Mouse (Mus musculus) embryonic facial prominence, embryonic 13.5 days (tissue): ENCODE results near the gene Cxcl17. TPM values are rescaled to one million over a fixed set of nuclear protein-coding genes. Genes with fewer than 3 reads are reported as not detected.

Source experiments
- ATAC-seq: fragments of 200-750 bp; cut with Nextera tagmentation; 2 replicates; pipeline ENCODE4 v1.8.0; 2017; ENCODE audit warnings: low read depth; ENCODE audit not compliant: insufficient number of reproducible peaks, insufficient read depth, low FRiP score, low TSS enrichment
- H3K27ac ChIP-seq: fragments of 300-500 bp; sonication (generic); 2 replicates; pipeline ENCODE4 v1.5.1; 2015; ENCODE audit warnings: moderate library complexity, mild to moderate bottlenecking, inconsistent platforms
- H3K27me3 ChIP-seq: fragments of 300-500 bp; sonication (generic); 2 replicates; pipeline ENCODE4 v1.6.1; 2015; ENCODE audit warnings: mild to moderate bottlenecking, inconsistent platforms
- H3K36me3 ChIP-seq: fragments of 300-500 bp; sonication (generic); 2 replicates; pipeline ENCODE4 v1.6.1; 2015; ENCODE audit warnings: mild to moderate bottlenecking, inconsistent platforms
- H3K4me1 ChIP-seq: fragments of 300-500 bp; sonication (generic); 2 replicates; pipeline ENCODE4 v1.6.1; 2015; ENCODE audit warnings: inconsistent platforms
- H3K4me2 ChIP-seq: fragments of 300-500 bp; sonication (generic); 2 replicates; pipeline ENCODE4 v1.6.1; 2015; ENCODE audit warnings: moderate library complexity, mild to moderate bottlenecking, inconsistent platforms
- H3K4me3 ChIP-seq: fragments of 300-500 bp; sonication (generic); 2 replicates; pipeline ENCODE4 v1.5.1; 2015; ENCODE audit warnings: mild to moderate bottlenecking, inconsistent platforms
- H3K9ac ChIP-seq: fragments of 300-500 bp; sonication (generic); 2 replicates; pipeline ENCODE4 v1.6.1; 2015; ENCODE audit warnings: mild to moderate bottlenecking, inconsistent platforms
- H3K9me3 ChIP-seq: fragments of 300-500 bp; sonication (generic); 2 replicates; pipeline ENCODE4 v1.6.1; 2016; ENCODE audit warnings: inconsistent platforms
- WGBS: fragments of 180-500 bp; shearing (Covaris S2); methylation state at CpG from one replicate; pipeline ENCODE4 v1.1.7; 2015; ENCODE audit warnings: mixed read lengths; 5-methylcytosine and 5-hydroxymethylcytosine counted together
- polyA plus RNA-seq: library from polyadenylated mRNA; unstranded; fragments of >200 nt; fragmentation: Nextera tagmentation; extraction: Ambion mirVana; gene quantifications from 2 replicates; pipeline ENCODE4 v1.2.1, GENCODE M21; 2015

Gene Cxcl17
- polyA plus RNA-seq, 1 experiment from 2014 or later: not detected

- peaks cover 14% of the 10 kb centered on the region for H3K4me1 ChIP-seq
- peak overlapping the region; percentile 24 for H3K27ac ChIP-seq
- ATAC-seq: no peak
- 82% methylated on average over 12 of the region's 12 CpGs for WGBS
- H3K9ac ChIP-seq: no peak overlapping the region; the same call in 1 of the 2 replicates
- H3K4me2 ChIP-seq: no peak overlapping the region
- H3K27me3 ChIP-seq: no peaks in the 10 kb centered on the region
- peaks cover 59% of the 10 kb centered on the region for H3K36me3 ChIP-seq
- H3K9me3 ChIP-seq: no peaks in the 10 kb centered on the region
- H3K4me3 ChIP-seq: no peak overlapping the region
These were observed 26.7 kb downstream of the Cxcl17 start for GRCm38 (mm10) chr7:25385850-25386555.

- peaks cover 59% of the 10 kb centered on the region for H3K36me3 ChIP-seq
- H3K4me3 ChIP-seq: no peak overlapping the region
- no peak overlapping the region for H3K4me2 ChIP-seq
- 93% methylated on average over 12 of the region's 12 CpGs for WGBS
- no peak for ATAC-seq
- no peak overlapping the region for H3K9ac ChIP-seq
- H3K27me3 ChIP-seq: peaks cover 6% of the 10 kb centered on the region; the same call in 1 of the 2 replicates
- H3K9me3 ChIP-seq: no peaks in the 10 kb centered on the region
- H3K27ac ChIP-seq: no peak overlapping the region
- H3K4me1 ChIP-seq: peaks cover 11% of the 10 kb centered on the region
These were observed 27.4 kb downstream of the Cxcl17 start for GRCm38 (mm10) chr7:25385259-25385658.

GRCm38 (mm10) chr7:25384818-25385217, 27.9 kb downstream of the Cxcl17 start:
- Histone ChIP-seq H3K9me3 (no peaks in the 10 kb centered on the region), H3K4me1 (peaks cover 11% of the 10 kb centered on the region), H3K27me3 (peaks cover 6% of the 10 kb centered on the region; the same call in 1 of the 2 replicates), H3K36me3 (peaks cover 59% of the 10 kb centered on the region), H3K9ac (no peak overlapping the region), H3K27ac (no peak overlapping the region), H3K4me3 (no peak overlapping the region), H3K4me2 (no peak overlapping the region)
- ATAC-seq: no peak
- 90% methylated on average over 9 of the region's 9 CpGs for WGBS

GRCm38 (mm10) chr7:25384318-25384717, 28.4 kb downstream of the Cxcl17 start:
- no peak overlapping the region for H3K4me3 ChIP-seq
- no peaks in the 10 kb centered on the region for H3K9me3 ChIP-seq
- H3K36me3 ChIP-seq: peaks cover 59% of the 10 kb centered on the region
- no peak overlapping the region for H3K27ac ChIP-seq
- H3K27me3 ChIP-seq: peaks cover 6% of the 10 kb centered on the region; the same call in 1 of the 2 replicates
- peaks cover 11% of the 10 kb centered on the region; the same call in 1 of the 2 replicates for H3K4me1 ChIP-seq
- ATAC-seq: no peak
- H3K4me2 ChIP-seq: no peak overlapping the region
- WGBS: 84% methylated on average over 13 of the region's 13 CpGs
- H3K9ac ChIP-seq: no peak overlapping the region

- 82% methylated on average over 4 of the region's 4 CpGs for WGBS
- Histone ChIP-seq H3K27ac (no peak overlapping the region), H3K9ac (no peak overlapping the region), H3K27me3 (peaks cover 6% of the 10 kb centered on the region; the same call in 1 of the 2 replicates), H3K9me3 (no peaks in the 10 kb centered on the region), H3K4me3 (no peak overlapping the region), H3K36me3 (peaks cover 59% of the 10 kb centered on the region), H3K4me2 (no peak overlapping the region), H3K4me1 (peaks cover 14% of the 10 kb centered on the region; the same call in 1 of the 2 replicates)
- no peak for ATAC-seq
These were observed 28.8 kb downstream of the Cxcl17 start for GRCm38 (mm10) chr7:25383891-25384290.

- ATAC-seq: no peak
- H3K36me3 ChIP-seq: peaks cover 58% of the 10 kb centered on the region
- H3K4me1 ChIP-seq: peaks cover 14% of the 10 kb centered on the region; the same call in 1 of the 2 replicates
- H3K9me3 ChIP-seq: no peaks in the 10 kb centered on the region
- H3K9ac ChIP-seq: 0 out of 2 replicates have a peak overlapping the region, but pooled peaks have one; percentile 2
- no peak overlapping the region for H3K4me2 ChIP-seq
- WGBS: 91% methylated on average over 7 of the region's 7 CpGs
- no peak overlapping the region for H3K4me3 ChIP-seq
- H3K27ac ChIP-seq: no peak overlapping the region
- H3K27me3 ChIP-seq: peaks cover 6% of the 10 kb centered on the region; the same call in 1 of the 2 replicates
These were observed 29.3 kb downstream of the Cxcl17 start for GRCm38 (mm10) chr7:25383385-25383784.

GRCm38 (mm10) chr7:25382541-25382940, 30.1 kb downstream of the Cxcl17 start:
- Histone ChIP-seq H3K9ac (no peak overlapping the region), H3K4me1 (peaks cover 14% of the 10 kb centered on the region; the same call in 1 of the 2 replicates), H3K4me2 (no peak overlapping the region), H3K27ac (no peak overlapping the region), H3K27me3 (peaks cover 6% of the 10 kb centered on the region; the same call in 1 of the 2 replicates), H3K9me3 (no peaks in the 10 kb centered on the region), H3K36me3 (peaks cover 50% of the 10 kb centered on the region), H3K4me3 (no peak overlapping the region)
- ATAC-seq: no peak

- no peak for ATAC-seq
- Histone ChIP-seq H3K36me3 (peaks cover 44% of the 10 kb centered on the region), H3K4me1 (peaks cover 22% of the 10 kb centered on the region; the same call in 1 of the 2 replicates), H3K9me3 (no peaks in the 10 kb centered on the region), H3K4me3 (no peak overlapping the region), H3K9ac (no peak overlapping the region), H3K4me2 (no peak overlapping the region), H3K27me3 (peaks cover 6% of the 10 kb centered on the region), H3K27ac (no peak overlapping the region)
- WGBS: 19% methylated on average over 3 of the region's 3 CpGs
These were observed 31.4 kb downstream of the Cxcl17 start for GRCm38 (mm10) chr7:25381284-25381680.

- Histone ChIP-seq H3K9me3 (no peaks in the 10 kb centered on the region), H3K4me3 (peak overlapping the region; percentile 45), H3K4me1 (peaks cover 22% of the 10 kb centered on the region; the same call in 1 of the 2 replicates), H3K27ac (no peak overlapping the region), H3K36me3 (peaks cover 38% of the 10 kb centered on the region), H3K9ac (peak overlapping the region; percentile 72), H3K27me3 (peaks cover 6% of the 10 kb centered on the region), H3K4me2 (peak overlapping the region; percentile 82)
- WGBS: 52% methylated on average over 18 of the region's 18 CpGs
- no peak for ATAC-seq
These were observed 32.0 kb downstream of the Cxcl17 start for GRCm38 (mm10) chr7:25380392-25381283.

- H3K9me3 ChIP-seq: no peaks in the 10 kb centered on the region
- H3K27me3 ChIP-seq: peaks cover 6% of the 10 kb centered on the region
- H3K4me1 ChIP-seq: peaks cover 22% of the 10 kb centered on the region; the same call in 1 of the 2 replicates
- H3K36me3 ChIP-seq: peaks cover 30% of the 10 kb centered on the region
- peak overlapping the region; percentile 72 for H3K9ac ChIP-seq
- H3K4me3 ChIP-seq: peak overlapping the region; percentile 45
- H3K27ac ChIP-seq: 0 out of 2 replicates have a peak overlapping the region, but pooled peaks have one; percentile 28
- ATAC-seq: peak; percentile 34; the same call in 1 of the 2 replicates
- 1% methylated on average over 42 of the region's 42 CpGs for WGBS
- peak overlapping the region; percentile 82 for H3K4me2 ChIP-seq
These were observed 32.9 kb downstream of the Cxcl17 start for GRCm38 (mm10) chr7:25379551-25380351.
